Mouse (Mus musculus) forebrain, embryonic 14.5 days (tissue): Measurements from ENCODE around the gene Cd300ld3. TPM values are rescaled to one million over a fixed set of nuclear protein-coding genes. Genes with fewer than 3 reads are reported as not detected.
"Not testable (repeated sequence)": the region's sequence is repeated elsewhere in the genome, so short reads cannot be mapped to it uniquely, and the experiment has no call there.

Experiments
- ATAC-seq: fragments of 200-750 bp; cut with Nextera tagmentation; 2 replicates; pipeline ENCODE4 v1.8.0; 2017; ENCODE audit warnings: mild to moderate bottlenecking, moderate library complexity
- DNase-seq: peaks from one replicate; pipeline ENCODE4 v3.0.0-alpha.2; 2015; ENCODE audit warnings: low spot score
- H3K27ac ChIP-seq: fragments of 300-500 bp; sonication (generic); 2 replicates; pipeline ENCODE4 v1.5.1; 2014; ENCODE audit warnings: low read depth, mild to moderate bottlenecking, control low read depth, low read length, moderate library complexity
- H3K27me3 ChIP-seq: fragments of 300-500 bp; sonication (generic); replicated peaks from 2 replicates; pipeline ENCODE4 v1.6.1; 2014; ENCODE audit warnings: low read length, control low read depth, mixed read lengths; ENCODE audit not compliant: control insufficient read depth, insufficient read depth
- H3K36me3 ChIP-seq: fragments of 300-500 bp; sonication (generic); 2 replicates; pipeline ENCODE4 v1.6.1; 2014; ENCODE audit warnings: low read length, control low read depth; ENCODE audit not compliant: control insufficient read depth, insufficient read depth
- H3K4me1 ChIP-seq: fragments of 300-500 bp; sonication (generic); 2 replicates; pipeline ENCODE4 v1.6.1; 2014; ENCODE audit warnings: antibody characterized with exemption, low read length, control low read depth; ENCODE audit not compliant: control insufficient read depth, insufficient read depth
- H3K4me2 ChIP-seq: fragments of 300-500 bp; sonication (generic); 2 replicates; pipeline ENCODE4 v1.6.1; 2014; ENCODE audit warnings: mild to moderate bottlenecking, control low read depth, low read length
- H3K4me3 ChIP-seq: fragments of 300-500 bp; sonication (generic); 2 replicates; pipeline ENCODE4 v1.5.1; 2014; ENCODE audit warnings: low read depth, low read length, control low read depth
- H3K9ac ChIP-seq: fragments of 300-500 bp; sonication (generic); 2 replicates; pipeline ENCODE4 v1.6.1; 2014; ENCODE audit warnings: mild to moderate bottlenecking, low read length, control low read depth, moderate library complexity
- H3K9me3 ChIP-seq: fragments of 300-500 bp; sonication (generic); replicated peaks from 2 replicates; pipeline ENCODE4 v1.6.1; 2016; ENCODE audit warnings: low read length, control low read depth, mixed read lengths; ENCODE audit not compliant: control insufficient read depth
- WGBS: fragments of 180-500 bp; shearing (Covaris S2); extraction: QIAGEN DNeasy Blood & Tissue Kit; methylation state at CpG from one replicate; pipeline ENCODE4 v1.1.7; 2014; 5-methylcytosine and 5-hydroxymethylcytosine counted together
- polyA plus RNA-seq: library from polyadenylated mRNA; unstranded; fragments of >200 nt; fragmentation: Nextera tagmentation; extraction: Ambion mirVana; gene quantifications from 2 replicates; pipeline ENCODE4 v1.2.1, GENCODE M21; 2014

The Cd300ld3 gene
- polyA plus RNA-seq, 1 experiment from 2014 or later = not detected

- Histone ChIP-seq H3K27ac (no peak overlapping the region), H3K4me2 (no peak overlapping the region), H3K9ac (no peak overlapping the region), H3K4me3 (no peak overlapping the region), H3K27me3 (no peaks in the 10 kb centered on the region), H3K36me3 (no peaks in the 10 kb centered on the region), H3K9me3 (no peaks in the 10 kb centered on the region), H3K4me1 (no peaks in the 10 kb centered on the region)
- ATAC-seq (no peak), DNase-seq (no peak)
- WGBS = 80% methylated on average over 6 of the region's 6 CpGs
Observed at GRCm38 (mm10) chr11:115066768-115067167, 18.6 kb upstream of the Cd300ld3 start.

GRCm38 (mm10) chr11:115062077-115062476, 13.9 kb upstream of the Cd300ld3 start, which contains the start of gene Cd300e:
TSS of gene Cd300e (minus strand) at chr11:115062177.
- Histone ChIP-seq H3K27me3 (no peaks in the 10 kb centered on the region), H3K4me2 (no peak within 1 kb of the TSS), H3K9me3 (no peaks in the 10 kb centered on the region), H3K9ac (no peak within 1 kb of the TSS), H3K27ac (no peak within 1 kb of the TSS), H3K4me1 (no peaks in the 10 kb centered on the region), H3K4me3 (no peak within 1 kb of the TSS), H3K36me3 (no peaks in the 10 kb centered on the region)
- DNase-seq (no peak), ATAC-seq (no peak)
- WGBS = 35% methylated on average over 5 of the region's 5 CpGs

DNA sequence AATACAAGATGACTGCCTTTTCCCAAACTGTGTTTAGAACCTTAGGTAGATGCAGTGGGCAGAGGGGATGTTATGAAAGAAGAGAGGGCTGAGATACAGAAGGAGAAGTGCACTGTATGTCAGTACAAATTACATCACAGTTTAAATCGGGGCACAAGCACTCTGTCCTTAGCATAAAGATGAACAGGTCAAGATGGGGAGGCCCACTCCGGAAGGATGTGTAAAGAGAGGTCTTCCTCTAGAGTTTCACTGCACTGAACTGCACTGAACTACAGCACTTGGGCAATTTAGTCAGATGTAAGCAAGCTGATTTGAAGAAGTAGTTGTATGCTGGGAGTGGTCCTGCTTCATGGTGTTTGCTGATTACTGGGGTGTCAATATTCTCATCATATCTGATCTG, 11.6 kb upstream of the Cd300ld3 start:
- Histone ChIP-seq H3K4me3 (no peak overlapping the region), H3K4me2 (no peak overlapping the region), H3K27me3 (no peaks in the 10 kb centered on the region), H3K36me3 (no peaks in the 10 kb centered on the region), H3K27ac (no peak overlapping the region), H3K9ac (no peak overlapping the region), H3K4me1 (no peaks in the 10 kb centered on the region), H3K9me3 (no peaks in the 10 kb centered on the region)
- ATAC-seq (no peak), DNase-seq (no peak)
- WGBS = 85% methylated on average over 2 of the region's 2 CpGs

DNA sequence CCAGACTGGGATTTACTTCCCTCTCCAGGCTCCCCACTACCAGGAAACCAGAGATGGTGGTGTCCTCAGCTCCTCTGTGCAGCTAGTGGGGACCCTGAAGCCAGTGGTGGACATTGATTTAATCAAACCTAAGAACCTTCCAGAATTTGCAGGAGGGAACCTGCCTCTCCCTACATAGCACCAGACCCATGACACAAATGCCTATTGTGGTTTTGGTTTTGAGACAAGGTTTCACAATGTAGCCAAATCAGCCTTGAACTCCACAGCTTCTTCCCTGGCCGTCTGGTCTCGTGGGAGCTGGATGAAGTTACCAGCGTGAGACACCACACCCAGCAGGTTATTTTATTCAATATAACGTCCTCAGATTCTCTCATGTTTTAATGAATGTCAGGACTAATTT, 10.5 kb upstream of the Cd300ld3 start:
- Histone ChIP-seq H3K4me2 (no peak overlapping the region), H3K9me3 (no peaks in the 10 kb centered on the region), H3K27me3 (no peaks in the 10 kb centered on the region), H3K36me3 (no peaks in the 10 kb centered on the region), H3K9ac (no peak overlapping the region), H3K4me1 (no peaks in the 10 kb centered on the region), H3K27ac (no peak overlapping the region), H3K4me3 (no peak overlapping the region)
- DNase-seq (no peak), ATAC-seq (no peak)
- 78% methylated on average over 4 of the region's 4 CpGs for WGBS

- Histone ChIP-seq H3K36me3 (no peaks in the 10 kb centered on the region), H3K4me1 (no peaks in the 10 kb centered on the region), H3K9me3 (no peaks in the 10 kb centered on the region), H3K4me2 (no peak overlapping the region), H3K27me3 (no peaks in the 10 kb centered on the region), H3K4me3 (no peak overlapping the region), H3K9ac (no peak overlapping the region), H3K27ac (no peak overlapping the region)
- ATAC-seq (no peak), DNase-seq (no peak)
Observed at GRCm38 (mm10) chr11:115054537-115054936, 6.3 kb upstream of the Cd300ld3 start.

DNA sequence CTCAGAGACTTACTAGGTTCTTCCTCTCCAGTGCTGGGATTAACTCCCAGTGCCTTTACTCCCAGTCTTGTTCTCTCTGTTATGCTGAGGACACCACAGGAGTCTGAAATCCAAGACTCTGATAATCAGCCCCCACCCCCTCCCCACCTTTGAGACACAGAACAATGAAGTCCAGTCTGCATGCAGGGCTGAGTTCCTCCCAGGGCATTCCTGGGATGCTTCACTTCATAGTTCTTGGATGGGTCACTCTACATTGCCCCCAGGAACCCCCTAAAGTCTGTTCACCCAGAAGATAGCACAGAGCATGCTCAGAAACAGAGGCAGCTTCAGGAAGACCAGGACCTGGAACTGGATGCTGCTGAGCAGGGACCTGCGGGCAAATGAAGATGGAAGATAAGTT, 4.8 kb upstream of the Cd300ld3 start:
- no peak for ATAC-seq
- Histone ChIP-seq H3K36me3 (no peaks in the 10 kb centered on the region), H3K9ac (no peak overlapping the region), H3K4me3 (no peak overlapping the region), H3K9me3 (no peaks in the 10 kb centered on the region), H3K4me1 (no peaks in the 10 kb centered on the region), H3K4me2 (no peak overlapping the region), H3K27me3 (no peaks in the 10 kb centered on the region), H3K27ac (no peak overlapping the region)
- 100% methylated on average over 1 of the region's 1 CpGs for WGBS
- DNase-seq = no peak

- Histone ChIP-seq H3K4me3 (no peak overlapping the region), H3K4me2 (no peak overlapping the region), H3K9me3 (no peaks in the 10 kb centered on the region), H3K36me3 (no peaks in the 10 kb centered on the region), H3K27ac (no peak overlapping the region), H3K9ac (no peak overlapping the region), H3K4me1 (no peaks in the 10 kb centered on the region), H3K27me3 (no peaks in the 10 kb centered on the region)
- ATAC-seq (no peak), DNase-seq (peak; percentile 42)
- 3% methylated on average over 9 of the region's 9 CpGs for WGBS
Observed at GRCm38 (mm10) chr11:115052206-115052605, 4.0 kb upstream of the Cd300ld3 start.

DNA sequence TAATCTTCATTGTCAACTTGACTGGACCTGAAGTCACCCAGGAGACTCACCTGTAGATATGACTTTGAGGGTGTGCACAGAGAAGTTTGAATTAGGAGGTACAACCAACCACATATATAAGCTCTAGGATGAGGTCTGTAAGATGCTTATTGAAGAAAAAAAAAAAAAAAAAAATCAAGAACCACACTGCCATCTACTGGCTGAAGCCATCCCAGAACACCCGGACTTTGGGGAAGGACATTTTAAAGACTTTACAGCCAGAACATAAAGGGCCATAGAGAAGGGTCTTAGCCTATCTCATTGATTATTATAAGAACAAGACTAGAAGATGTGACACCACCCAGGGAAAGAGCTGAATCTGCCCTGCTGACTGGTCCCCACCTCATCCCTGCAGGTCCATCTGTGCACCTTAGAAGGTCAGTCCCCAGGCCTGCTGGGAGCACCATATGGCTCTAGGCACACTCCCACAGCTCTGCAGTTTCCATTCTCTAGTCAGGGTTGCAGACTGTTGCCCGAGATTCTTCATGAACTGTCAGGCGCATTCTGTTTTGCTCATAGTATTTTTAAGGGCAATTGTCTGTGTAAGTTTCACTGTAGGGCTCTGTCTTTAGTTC, 1.2 kb upstream of the Cd300ld3 start:
- H3K4me2 ChIP-seq = no peak overlapping the region
- WGBS = 47% methylated on average over 3 of the region's 3 CpGs
- H3K27ac ChIP-seq = no peak overlapping the region
- DNase-seq (no peak), ATAC-seq (no peak)
- no peak overlapping the region for H3K4me3 ChIP-seq
- no peaks in the 10 kb centered on the region for H3K36me3 ChIP-seq
- H3K27me3 ChIP-seq = no peaks in the 10 kb centered on the region
- no peaks in the 10 kb centered on the region for H3K4me1 ChIP-seq
- no peak overlapping the region for H3K9ac ChIP-seq
- H3K9me3 ChIP-seq = no peaks in the 10 kb centered on the region

GRCm38 (mm10) chr11:115037669-115038068, 10.5 kb downstream of the Cd300ld3 start, which contains the start of gene Cd300ld5:
TSS of gene Cd300ld5 (minus strand) at chr11:115037769.
- H3K4me3 ChIP-seq, H3K9me3 ChIP-seq, H3K27me3 ChIP-seq, ATAC-seq, H3K36me3 ChIP-seq, DNase-seq, H3K4me1 ChIP-seq, H3K27ac ChIP-seq, H3K4me2 ChIP-seq, H3K9ac ChIP-seq: not testable (repeated sequence)
- WGBS = no CpG with 5 or more reads among the region's 6 CpGs
